Mouse (Mus musculus): ENCODE data around the gene 1700030K09Rik. TPM values are rescaled to one million over a fixed set of nuclear protein-coding genes. Genes with fewer than 3 reads are reported as not detected.

Gene 1700030K09Rik
- total RNA-seq (2021): 1 to 10 TPM; 3.5 to 4.2 TPM
- long read RNA-seq, experiment 1, partial matches to known transcripts: 2 of 7 reads
- long read RNA-seq, experiment 1, other reads (novel, unspliced or antisense): 1 of 7 reads
- long read RNA-seq, experiment 2, partial matches to known transcripts: 1 of 3 reads
- long read RNA-seq, experiment 2, other reads (novel, unspliced or antisense): 0 of 3 reads

DNA sequence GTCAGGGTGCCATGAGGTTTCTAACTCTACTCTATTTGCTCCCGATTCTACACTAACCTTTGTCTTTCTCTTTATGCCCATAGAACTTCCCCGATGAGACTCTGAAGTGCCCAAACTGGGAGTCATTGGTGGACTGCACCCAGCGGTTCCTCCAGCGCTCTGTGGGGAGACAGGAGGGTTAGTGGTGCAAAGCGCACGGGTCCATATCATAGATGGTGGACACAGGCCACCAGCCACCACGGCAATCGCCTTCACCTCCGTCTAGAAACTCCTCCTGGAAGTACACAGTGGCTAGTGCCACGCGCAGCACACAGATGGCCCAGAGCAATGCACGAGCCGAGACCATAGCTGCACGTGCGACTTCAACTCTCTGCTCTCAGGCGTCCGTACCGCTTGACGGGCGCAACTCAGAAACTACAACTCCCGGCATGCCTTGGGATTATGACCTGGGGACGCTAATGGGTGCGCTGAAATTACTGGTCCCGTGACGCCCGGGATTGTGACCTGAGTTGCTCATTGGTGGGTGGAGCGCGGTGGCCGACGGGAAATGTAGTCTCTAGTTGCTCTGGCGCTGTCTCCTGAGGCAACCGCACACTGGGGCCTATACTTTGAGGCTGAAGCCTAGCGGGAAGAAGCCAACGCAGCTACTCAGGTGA, at the start of gene 1700030K09Rik, which contains the start of gene Calr3:
TSS of gene 1700030K09Rik (plus strand) at position 543 of the 656 bp plus-strand sequence.
TSS of gene Calr3 (minus strand) at position 533 of the 656 bp plus-strand sequence.
- DNase-seq (ENCODE audit: low spot score): peak; percentile 99

DNA sequence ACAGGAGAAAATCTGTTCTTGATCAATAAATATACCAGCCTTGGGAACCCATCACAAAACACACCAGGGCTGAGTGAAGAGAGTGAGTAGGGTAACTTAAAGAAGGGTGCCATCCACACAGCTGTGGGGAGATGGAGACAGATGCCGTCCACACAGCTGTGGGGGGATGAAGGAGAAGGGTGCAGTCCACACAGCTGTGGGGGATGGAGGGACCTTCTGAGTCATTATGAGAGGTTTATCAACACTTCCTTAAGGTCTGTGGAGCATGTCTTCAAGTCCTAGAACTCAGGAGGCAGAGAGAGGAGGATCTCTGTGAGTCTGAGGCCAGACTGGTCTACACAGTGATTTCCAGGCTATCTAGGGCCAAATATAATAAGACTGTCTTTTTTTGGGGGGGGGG, 42.3 kb upstream of the 1700030K09Rik start:
- no peak for DNase-seq (ENCODE audit: low spot score)

DNA sequence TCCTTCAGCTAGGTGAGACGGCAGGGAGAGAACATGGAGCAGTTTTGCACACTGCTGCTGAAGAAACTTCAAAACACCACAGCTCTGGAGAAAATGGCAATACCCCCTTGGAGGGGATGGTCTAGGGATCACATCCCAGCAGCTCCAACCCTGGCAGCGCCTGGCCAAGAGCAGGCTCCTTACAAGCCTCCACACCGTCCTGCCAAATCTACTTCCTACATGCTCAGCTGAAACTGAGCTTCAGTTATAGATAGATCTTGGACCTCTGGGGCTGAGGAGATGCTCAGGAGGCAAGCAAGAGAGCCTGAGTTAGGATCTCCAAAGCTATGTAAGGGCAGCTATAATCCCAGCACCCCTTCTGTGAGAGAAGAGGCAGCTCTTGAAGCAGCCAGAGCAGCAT, 40.7 kb upstream of the 1700030K09Rik start:
- DNase-seq (ENCODE audit: low spot score): peak; percentile 34

DNA sequence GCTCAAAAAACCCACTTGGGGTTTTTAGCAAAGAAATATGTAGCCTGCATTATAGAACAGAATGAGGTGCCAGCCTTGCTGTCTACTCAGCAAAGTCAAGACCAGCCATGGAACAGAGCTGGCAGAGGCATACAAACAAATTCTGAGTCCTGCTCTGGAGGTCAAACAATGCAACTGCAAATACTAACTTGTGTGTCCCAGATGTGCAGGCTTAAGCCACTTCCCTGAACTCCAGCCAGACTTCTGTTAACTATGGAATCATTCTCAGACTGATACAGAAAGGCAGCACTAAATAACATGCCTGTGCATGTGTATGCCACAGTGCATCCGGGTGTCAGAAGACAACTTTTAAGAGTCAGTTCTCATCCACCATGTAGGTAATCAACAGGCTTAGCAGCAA, 35.8 kb upstream of the 1700030K09Rik start:
- no peak for DNase-seq (ENCODE audit: low spot score)

DNA sequence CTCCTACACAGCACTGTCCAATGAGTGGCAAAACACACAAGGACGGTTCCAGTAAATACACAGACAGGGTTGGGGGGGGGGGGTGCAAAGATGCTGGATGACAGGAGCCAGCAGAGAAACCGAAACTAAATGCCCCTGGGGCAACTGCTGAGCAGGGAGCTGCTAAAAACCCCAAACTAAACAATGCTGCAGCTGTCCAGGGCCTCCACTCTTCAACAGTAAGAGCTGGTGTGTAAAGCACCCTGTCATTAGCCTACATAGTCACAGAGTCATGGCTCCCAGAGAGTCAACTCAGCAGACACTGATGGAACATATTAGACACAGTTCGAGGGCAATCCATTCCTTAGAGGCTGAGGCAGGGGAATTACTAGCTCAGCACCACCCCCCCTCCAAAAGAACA, 34.2 kb upstream of the 1700030K09Rik start:
- DNase-seq (ENCODE audit: low spot score): no peak

DNA sequence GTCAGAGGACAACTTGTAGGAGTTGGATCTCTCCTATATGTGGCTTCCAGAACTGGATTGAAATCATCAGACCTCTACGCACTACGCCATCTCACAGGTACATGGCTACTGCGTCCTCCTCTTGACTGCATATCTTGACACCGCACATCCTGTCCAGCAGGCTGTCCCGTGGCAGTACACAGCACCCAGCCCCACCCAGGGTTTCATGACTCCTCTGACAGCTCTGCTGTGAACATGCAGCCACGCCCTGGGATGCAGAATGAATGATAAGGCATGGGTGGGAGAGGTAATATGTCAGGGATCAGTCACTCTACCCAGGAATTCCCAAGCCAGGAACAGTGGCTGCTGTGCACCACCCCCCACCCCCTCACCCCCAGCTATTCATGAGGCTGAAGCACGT, 29.8 kb upstream of the 1700030K09Rik start:
- no peak for DNase-seq (ENCODE audit: low spot score)

DNA sequence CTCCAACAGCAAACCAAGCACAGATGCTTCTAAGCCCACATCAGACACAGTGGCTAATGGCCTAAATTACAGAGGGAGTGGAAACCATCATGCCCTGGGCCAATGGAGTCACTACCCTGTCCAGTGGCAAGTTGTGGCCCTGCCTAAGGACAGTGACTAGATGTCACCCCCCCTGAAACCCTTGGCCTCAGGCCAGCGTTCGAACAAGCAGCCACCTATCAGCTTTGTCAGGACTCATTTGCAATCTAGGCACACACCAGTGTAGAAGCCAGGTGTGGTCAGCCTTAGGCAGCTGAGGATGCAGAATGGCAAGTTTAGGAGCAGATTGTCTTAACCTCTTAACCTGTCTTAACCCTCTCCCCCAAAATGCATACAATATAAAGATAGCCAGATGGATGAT, 28.4 kb upstream of the 1700030K09Rik start:
- DNase-seq (ENCODE audit: low spot score): no peak

DNA sequence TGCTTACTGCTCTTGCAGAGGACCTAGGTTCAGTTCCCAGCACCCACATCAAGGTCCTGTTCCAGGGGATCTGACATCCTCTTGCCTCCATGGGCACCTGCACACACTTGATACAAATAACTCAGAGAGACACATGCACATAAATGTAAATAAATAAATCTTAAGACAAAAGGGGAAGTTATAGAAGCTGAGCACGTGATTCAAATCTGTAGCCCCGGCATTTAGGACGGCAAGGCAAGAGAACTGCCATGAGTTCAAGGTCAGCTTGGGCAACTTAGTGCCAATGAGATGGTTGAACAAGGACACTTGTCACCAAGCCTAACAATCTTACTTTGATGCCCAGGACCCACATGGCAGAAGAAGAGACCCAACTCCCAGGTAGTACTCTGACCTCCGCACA, 25.6 kb upstream of the 1700030K09Rik start:
- DNase-seq (ENCODE audit: low spot score): no peak

DNA sequence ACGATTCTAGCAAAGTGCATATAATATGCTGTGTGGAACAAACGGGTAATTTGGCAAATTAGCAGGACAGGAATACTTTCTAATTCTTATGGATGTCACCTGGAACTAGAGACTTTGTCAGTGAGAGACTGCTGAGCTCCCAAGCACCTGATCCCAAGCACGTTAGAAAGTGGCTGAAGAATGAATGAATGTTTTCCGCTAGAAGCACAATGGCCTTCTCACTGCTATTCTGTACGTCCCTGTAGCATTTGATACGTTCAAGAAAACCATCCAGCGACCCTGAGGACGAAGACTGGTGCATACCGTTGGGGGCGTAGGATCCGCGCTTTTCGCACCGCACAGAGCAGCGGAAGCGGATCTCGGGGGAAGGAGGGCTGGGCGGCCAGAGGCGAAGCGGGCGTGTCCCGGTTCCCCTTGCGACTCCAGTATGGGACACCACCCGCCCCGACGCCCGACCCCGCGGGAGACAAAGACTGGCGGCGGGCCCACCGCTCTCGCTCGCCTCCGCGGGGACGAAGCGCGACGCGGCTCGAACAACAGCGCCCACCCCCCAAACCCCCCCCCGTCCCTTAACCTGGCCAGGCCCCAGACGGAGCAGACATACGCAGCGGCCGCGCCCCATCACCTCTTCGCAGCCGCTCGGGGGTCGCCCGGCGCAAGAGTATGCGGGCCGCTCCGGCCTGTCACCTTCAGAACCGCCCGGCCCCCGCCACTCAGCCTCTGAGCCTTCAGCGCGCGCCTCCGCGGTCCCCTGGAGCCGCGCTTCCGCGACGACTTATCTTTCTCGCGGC, 22.9 kb upstream of the 1700030K09Rik start:
- peak; percentile 26 for DNase-seq (ENCODE audit: low spot score)

DNA sequence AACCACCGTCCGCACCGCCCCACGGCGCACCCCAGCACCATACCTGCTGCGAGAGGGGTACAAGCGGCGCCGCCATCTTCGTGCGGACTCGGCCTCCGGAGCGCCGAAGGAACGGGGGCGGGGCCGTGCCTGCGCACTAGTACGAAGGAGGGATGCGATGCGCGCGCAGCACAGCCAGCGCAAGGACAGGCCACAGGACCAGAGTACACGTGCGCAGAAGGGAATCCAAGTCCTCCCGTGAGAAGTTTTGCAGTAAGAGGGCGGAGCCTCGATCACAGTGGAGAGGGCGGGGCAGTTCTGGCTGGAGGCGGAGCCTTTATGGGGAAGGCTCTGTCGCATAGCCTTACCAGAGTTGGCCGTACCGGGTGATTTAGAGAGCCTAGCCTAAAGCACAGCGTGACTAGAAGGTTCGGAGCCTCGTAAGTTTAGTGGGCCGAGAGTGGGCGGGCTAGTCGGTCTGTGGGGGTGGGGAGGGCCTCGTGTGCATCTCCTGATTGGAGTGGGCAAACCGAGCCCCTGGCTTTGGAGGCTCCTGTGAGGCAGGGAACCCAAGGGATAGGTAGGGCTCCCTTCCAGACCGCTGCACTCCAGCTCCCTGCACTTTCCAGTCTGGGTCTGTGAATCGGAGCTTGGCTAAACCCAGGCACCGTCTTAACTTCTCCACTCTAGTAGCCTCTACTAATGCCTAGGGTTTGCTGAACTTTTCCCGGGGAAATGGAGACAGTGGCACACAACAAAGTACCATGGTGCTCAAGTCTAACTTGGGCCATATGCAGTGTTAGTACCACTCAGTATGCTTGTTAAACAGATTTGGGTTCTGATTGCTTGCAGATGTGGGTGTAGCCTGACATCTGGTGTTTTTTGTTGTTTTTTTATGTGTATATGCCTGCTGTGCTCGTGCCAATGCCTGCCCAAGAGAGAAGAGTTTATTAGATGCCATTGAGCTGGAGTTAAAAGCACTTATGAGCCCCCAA, 22.0 kb upstream of the 1700030K09Rik start, which contains the start of gene Eps15l1:
TSS of gene Eps15l1 (minus strand) at position 99 of the 974 bp plus-strand sequence.
- DNase-seq (ENCODE audit: low spot score): peak; percentile 99

DNA sequence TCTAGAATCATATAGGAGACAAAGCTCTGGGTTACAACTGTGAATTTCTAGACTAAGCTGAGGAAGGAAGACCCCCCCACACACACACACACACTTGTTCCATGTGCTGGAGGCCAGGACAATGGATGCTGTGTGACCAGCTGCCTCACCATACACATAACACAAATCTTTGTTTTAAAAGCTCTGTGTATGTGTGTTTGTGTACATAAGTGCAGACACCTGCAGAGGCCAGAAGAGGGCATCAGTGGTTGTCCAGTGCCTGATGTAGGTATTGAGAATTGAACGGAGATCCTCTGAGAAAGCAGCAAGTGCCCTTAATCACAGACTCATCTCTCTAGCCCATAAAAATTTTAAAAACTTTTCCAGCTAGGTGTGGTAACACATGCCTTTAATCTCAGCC, 20.8 kb upstream of the 1700030K09Rik start:
- no peak for DNase-seq (ENCODE audit: low spot score)

DNA sequence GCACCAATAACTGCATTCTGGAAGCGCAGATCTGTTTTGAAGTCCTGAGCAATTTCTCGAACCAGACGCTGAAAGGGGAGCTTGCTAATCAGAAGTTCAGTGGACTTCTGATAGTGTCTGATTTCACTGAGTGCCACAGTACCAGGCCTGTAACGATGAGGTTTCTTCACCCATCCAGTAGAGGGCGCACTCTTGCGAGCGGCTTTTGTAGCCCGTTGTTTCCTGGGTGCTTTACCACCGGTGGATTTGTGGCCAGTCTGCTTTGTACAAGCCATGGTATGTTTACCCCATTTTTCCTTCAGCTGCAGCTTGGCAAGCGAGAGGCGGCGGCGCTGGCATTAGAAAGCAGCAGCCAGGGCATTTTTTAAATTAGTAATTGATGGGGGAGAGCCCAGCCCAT, 14.0 kb upstream of the 1700030K09Rik start:
- DNase-seq (ENCODE audit: low spot score): peak; percentile 32

DNA sequence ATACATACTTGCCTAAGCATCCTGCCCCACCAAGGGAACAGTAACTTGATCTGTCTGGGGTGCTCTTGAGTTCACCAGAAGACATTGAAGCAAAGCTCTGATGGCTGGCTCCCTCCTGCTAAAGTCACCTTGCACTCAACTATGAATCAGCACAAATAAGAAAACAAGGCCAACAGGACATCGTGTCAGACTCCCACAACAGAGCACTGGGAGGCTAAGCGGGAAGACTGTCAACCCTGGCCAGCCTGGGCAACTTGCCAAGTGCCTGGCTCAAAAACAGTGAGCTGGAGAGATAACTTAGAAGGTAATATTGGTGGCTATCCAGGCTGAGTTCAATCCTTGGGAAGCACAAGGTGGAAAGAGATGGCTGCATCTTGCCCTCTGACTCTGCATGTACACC, 8.7 kb upstream of the 1700030K09Rik start:
- DNase-seq (ENCODE audit: low spot score): peak; percentile 29

DNA sequence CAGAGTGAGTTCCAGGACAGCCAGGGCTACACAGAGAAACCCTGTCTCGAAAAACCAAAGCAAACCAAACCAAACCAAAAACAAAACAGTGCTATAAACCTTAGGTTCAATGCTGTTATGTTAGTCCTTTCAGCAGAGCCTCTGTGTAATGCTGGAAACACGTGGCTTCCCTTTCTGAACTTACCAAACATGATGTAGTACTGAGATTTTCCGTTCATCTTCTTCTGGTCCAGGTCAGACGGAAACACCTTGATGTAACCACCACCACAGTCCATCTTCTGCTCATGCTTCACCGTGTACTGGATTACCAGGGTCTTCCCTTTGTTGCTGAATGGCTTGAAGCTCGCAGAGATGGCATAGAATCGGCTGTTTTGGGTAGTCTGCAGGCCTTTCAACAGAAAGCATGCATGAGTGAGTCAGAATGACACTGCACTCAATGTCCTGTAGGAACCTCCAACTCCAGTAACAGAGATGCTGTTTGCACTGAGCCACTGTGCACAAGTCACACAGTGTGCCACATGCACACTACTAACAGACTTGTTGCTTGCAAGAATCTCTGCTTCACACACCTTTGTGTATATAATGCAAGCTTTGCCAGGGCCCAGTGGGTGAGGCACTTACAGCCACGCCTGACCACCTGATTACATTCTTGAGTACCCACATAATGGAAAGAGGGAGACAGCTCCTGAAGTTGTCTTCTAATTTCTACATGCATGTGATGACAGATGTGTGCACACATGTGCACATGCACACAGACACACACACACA, 5.2 kb upstream of the 1700030K09Rik start:
- no peak for DNase-seq (ENCODE audit: low spot score)

DNA sequence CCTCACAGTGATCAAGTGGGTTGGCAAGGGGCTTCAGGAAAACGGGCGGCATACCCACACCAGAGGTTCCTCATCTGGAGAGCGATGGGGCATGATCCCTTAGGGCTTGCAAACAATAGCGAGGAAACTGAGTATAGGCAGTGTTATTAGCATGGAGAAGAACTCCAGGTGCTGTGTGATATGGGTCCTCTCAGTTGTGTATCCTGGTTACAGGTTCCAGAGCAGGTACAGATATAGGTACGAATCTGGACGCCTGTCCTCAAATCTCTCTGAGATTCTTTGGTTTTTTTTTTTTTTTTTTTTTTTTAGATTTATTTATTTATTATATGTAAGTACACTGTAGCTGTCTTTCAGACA, 292 bp downstream of the 1700030K09Rik start:
- DNase-seq (ENCODE audit: low spot score): no peak

DNA sequence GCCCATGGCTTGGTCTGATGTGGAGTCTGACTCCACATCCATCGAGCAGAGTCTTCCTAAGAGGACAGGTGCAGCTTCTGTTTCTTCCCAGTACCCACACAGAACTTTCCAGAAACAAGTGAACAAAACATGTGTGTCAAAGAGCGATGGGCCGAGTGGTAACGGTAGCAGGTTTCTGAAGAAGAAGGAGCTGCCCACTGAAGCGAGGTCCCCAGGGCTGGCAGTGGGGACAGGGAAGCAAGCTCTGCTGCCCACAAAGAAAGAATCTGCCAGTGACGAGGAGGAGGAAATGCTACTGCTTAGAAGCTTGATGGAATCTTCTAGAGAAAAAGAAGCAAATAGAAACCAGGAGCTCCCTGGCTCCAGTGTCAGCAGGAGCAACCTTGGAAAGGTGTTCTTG, 1.4 kb downstream of the 1700030K09Rik start:
- DNase-seq (ENCODE audit: low spot score): no peak

DNA sequence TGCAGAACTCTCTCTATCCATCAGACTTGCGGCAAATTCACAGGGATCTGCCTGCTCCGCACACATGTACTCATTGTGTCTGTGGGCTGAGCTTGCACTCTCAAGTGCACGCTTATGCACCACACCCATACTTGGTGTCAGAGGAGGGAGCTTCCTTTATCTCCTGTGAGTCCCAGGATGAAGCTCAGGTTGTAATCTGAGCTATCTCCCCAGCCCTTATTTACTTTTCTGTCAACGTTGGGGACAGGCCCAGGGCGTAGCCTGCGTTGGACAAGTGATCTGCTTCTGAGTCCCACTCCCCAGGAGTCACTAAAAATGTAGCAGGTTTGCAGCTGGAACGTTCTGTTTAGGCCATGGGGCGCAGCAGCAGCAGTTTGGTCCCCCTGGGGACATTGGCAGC, 7.8 kb downstream of the 1700030K09Rik start:
- no peak for DNase-seq (ENCODE audit: low spot score)

DNA sequence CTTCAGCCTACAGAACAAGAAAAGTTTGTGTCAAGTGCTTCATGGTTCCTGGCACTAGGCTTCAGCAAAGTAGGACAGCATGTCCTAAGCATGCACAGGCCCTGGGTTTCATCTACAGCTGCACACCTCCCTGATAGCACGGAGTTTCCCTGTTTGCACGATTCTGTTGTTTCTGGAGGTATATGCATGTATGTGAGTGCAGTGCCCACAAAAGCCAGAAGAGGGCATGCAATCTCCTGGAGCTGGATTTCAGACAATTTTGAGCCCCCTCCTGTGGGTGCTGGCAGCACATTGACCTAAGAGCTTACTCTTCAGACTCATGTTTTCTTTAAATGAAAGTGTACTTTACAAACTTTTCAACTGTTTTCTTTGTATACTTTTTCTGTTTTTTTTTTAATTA, 10.2 kb downstream of the 1700030K09Rik start:
- no peak for DNase-seq (ENCODE audit: low spot score)

DNA sequence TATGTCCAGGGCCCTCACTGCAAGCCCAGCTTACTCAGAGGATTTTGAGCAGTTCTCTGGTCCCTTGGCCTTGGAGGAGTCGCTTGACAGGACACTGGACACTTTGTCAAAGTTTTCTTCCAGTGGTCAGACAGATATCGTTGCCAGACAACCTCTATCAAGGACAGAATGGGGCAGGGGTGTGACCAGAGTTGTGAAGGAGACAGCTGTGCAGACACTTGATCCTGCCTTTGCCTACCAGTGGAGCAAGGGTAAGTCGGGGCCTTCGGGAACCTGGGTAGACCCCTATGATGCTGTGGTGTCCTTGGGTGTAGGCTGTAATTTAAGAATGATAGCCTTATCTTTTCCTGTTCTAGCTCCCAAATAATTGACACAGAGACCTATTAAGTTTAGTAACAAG, 11.6 kb downstream of the 1700030K09Rik start:
- no peak for DNase-seq (ENCODE audit: low spot score)

DNA sequence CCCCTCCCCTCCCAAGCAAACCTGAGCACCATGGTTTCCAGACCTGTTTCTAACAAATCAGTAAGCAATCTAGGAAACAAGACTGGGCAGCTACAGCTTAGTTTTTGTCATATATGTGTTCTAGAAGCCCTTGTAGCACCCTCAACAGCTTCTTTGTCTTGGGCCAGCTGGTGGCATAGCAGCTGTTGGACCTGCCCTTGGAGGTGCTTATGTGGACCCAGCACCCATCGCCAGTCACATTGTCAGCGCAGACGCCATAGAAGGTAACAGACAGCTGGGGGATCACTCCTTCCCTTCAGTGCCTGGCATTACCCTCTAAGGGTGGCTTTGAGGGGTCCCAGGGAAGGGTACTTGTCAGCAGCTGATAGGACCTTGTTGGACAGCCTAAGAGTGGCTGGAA, 14.1 kb downstream of the 1700030K09Rik start:
- DNase-seq (ENCODE audit: low spot score): no peak

DNA sequence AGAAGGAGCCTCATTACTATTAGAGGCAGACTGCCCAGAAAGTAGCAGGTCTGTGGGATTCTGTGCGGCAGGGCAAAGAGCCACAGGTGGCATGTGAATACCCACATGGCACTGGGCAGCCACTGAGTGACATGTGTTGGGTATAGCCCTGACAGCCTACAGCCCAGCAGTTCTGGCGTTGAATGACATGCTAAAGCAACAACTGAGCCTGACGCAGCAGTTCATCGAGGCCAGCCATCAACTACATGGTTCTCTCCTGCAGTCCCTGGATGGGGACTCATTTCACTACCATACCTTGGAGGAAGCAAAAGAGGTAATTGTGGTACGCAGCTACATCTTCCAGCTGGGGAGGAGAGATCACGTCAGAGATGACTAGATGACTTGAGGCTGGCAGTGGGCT, 14.8 kb downstream of the 1700030K09Rik start:
- no peak for DNase-seq (ENCODE audit: low spot score)
